Mouse (Mus musculus) spleen, adult 18-20 months (tissue): ENCODE data around the gene Pgk1.
"Not testable (repeated sequence)": the region's sequence is repeated elsewhere in the genome, so short reads cannot be mapped to it uniquely, and the experiment has no call there.

Experiments used
- DNase-seq, 2 experiments: peaks; one replicate each; pipeline ENCODE4 v3.0.0; 2022; ENCODE audit warnings: mixed read lengths in 2 of 2

The Pgk1 gene

DNA sequence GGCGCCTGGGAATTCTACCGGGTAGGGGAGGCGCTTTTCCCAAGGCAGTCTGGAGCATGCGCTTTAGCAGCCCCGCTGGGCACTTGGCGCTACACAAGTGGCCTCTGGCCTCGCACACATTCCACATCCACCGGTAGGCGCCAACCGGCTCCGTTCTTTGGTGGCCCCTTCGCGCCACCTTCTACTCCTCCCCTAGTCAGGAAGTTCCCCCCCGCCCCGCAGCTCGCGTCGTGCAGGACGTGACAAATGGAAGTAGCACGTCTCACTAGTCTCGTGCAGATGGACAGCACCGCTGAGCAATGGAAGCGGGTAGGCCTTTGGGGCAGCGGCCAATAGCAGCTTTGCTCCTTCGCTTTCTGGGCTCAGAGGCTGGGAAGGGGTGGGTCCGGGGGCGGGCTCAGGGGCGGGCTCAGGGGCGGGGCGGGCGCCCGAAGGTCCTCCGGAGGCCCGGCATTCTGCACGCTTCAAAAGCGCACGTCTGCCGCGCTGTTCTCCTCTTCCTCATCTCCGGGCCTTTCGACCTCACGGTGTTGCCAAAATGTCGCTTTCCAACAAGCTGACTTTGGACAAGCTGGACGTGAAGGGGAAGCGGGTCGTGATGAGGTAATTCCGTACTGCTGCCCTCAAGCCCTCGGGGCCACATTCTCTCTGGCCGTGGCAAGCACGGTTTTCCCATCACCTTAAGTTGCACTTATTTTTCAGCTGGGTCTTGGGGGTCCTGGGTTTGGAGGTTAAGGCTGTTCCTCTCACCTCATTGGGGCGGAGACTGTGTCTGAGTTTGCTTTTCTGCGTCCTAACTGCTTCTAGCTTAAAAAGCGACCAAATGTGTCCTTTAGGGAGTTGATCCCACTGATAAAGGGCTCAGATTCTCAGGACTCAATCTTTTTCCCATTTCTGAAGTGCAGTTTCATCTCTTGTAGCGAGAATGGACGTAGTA, at the start of gene Pgk1:
Pgk1 (plus strand) TSS at position 388 of the 937 bp plus-strand sequence.
- peak; percentile 77 to 79 for DNase-seq

GRCm38 (mm10) chrX:106139309-106140070, 47.4 kb upstream of the Pgk1 start:
- no peak for DNase-seq

- no peak for DNase-seq
Measured at GRCm38 (mm10) chrX:106142936-106143335, 44.0 kb upstream of the Pgk1 start, which contains the start of gene Tlr13. TSS of gene Tlr13 (plus strand) at chrX:106143204.

GRCm38 (mm10) chrX:106148185-106148584, 38.7 kb upstream of the Pgk1 start:
- no peak for DNase-seq

DNA sequence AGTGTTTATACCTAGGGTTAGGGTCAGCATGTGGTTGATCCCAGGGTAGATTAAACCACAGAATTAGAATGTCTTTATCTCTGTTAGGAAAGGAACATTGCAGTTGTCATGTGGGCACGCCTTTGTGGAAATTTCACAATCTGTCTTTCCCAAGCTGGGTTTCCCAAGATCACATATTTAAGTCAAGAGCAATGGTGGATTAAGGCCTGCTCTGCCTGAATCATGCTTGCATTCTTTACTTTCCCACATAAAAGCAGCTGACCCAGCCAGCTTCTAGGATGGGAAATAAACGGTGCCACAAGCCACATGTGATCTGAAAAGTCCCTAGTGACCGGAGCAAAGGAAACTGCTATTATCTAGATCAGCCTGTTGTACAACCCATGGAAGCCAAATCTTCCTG, 37.4 kb upstream of the Pgk1 start:
- DNase-seq: no peak

DNA sequence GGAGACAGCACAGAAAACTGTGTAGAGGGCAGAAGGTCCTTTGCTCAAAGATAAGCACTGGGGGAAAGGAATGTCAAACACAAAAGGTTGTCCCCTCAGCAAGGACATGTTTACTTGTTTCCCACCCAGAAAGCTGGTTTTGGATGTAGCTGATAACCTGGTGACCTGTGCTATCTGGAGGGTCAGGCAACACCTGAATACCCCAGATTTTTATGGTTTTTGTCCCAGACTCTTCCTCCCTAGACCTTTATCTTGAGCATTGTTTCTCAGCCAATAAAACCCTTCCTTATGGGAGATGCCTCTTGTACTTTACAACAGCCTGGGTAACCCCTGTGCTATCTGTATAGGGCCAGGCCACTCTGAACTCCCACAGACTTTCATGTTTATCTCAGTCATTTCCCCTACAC, 32.7 kb upstream of the Pgk1 start:
- no peak for DNase-seq

GRCm38 (mm10) chrX:106155892-106156291, 31.0 kb upstream of the Pgk1 start:
- no peak for DNase-seq

GRCm38 (mm10) chrX:106163995-106164394, 22.9 kb upstream of the Pgk1 start:
- DNase-seq: no peak

- DNase-seq: no peak
Measured at GRCm38 (mm10) chrX:106164555-106164954, 22.3 kb upstream of the Pgk1 start.

DNA sequence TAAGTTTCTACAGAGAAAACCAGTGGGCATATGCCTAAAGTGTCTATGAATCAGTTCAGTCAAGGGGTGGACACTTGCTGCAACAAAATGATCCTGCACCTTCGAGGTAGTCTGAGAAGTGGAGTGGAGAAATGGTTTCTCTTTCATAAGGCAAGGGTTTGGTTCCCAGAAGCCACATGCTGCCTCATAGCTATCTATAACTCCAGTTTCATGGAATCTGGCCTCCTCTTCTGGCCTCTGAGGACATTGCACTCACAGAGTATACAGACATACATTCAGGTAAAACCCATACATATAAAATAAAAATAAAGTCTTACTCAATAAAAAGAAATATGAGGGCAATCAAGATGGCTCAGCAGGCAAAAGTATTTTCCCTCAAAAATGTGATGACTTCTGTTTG, 21.8 kb upstream of the Pgk1 start:
- no peak for DNase-seq

- DNase-seq: peak; percentile 40 to 65
Measured at GRCm38 (mm10) chrX:106171106-106171852, 15.6 kb upstream of the Pgk1 start.

- DNase-seq: no peak
Measured at GRCm38 (mm10) chrX:106171853-106172154, 15.1 kb upstream of the Pgk1 start.

GRCm38 (mm10) chrX:106176331-106176730, 10.6 kb upstream of the Pgk1 start:
- no peak for DNase-seq

- DNase-seq: no peak
Measured at GRCm38 (mm10) chrX:106184279-106184678, 2.6 kb upstream of the Pgk1 start.

DNA sequence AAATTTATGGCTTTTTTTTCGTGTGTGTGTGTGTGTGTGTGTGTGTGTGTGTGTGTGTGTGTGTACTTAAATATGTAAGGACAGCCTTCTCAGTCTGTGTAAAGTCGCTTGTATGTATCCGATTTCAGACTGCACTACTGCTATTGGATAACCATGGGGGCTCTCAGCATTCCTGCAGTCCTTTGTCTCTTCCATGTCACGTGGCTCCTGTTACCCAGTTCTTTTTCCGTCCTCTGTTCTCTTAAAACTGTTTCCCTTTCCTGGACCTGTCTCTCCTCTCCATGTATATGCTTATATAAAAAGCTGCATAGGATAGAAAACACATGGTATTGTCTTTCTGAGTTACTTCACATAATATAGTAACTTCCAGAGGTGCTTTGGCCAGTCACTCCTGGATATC, 1.2 kb upstream of the Pgk1 start:
- no peak for DNase-seq

DNA sequence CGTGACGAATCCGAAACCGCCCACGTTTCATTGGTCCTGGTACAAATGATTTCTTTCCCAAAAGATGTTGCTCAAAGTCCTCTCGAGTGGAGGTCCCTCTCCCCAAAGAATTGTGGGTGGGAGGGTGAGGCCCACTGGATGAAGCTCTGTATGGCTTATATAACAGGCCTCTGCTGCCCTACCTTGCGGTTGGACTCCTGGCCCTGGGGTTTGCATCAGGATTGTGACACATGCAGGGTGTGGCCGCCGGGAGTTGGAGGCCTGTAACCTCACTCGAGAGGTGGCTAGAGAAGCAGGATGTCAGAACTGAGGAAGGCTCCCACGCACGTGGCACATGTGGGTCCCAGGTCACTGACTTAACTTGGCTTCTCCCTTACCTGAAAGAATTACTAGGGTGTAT, 837 bp downstream of the Pgk1 start:
- DNase-seq: peak in 1 of 2 experiments; percentile 9

DNA sequence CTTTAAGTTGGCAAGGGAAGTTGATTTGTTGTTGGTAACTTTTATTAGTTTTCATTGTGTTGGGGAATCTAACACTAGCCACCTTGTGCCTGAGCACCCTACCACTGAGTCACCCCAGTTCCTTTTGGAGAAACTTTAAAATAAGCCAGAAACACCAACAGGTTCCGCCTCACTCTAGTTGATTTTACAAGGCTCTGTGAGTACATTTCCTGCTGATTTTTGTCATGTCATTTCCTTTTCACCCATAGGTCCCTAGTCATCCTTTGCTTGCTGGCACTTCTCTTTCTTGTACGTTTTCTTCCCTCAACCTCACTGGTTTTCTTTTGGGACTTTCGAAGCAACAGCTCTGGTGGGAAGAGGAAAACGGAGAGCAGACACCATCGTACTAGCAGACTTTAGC, 2.5 kb downstream of the Pgk1 start:
- no peak for DNase-seq

DNA sequence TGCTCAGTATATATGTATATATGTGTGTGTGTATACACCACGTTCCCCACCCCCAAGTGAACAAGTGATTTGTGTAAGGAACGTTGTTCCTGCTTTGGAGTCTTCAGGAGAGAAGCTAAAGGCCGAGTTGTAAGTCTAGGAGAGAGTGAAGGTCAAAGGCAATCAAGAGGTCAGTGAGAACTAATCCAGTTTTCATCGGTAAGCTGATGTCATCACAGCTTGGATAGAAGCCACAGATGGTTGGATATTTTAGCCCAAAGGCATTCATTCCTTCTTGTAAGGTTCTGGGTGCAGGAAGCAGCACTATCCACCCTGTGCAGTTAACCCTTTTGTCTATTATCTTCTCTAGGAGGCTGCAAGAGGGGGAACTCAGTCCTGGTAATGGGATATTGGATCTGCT, 3.2 kb downstream of the Pgk1 start:
- no peak for DNase-seq

DNA sequence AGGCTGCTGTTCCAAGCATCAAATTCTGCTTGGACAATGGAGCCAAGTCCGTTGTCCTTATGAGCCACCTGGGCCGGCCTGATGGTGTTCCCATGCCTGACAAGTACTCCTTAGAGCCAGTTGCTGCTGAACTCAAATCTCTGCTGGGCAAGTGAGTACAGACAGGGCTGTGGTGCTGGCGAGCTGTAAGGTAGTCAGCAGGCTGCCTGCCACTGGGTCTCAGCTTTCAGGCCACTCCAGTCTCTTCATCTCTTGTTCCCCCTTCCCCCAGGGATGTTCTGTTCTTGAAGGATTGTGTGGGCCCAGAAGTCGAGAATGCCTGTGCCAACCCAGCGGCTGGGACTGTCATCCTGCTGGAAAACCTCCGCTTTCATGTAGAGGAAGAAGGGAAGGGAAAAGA, 7.5 kb downstream of the Pgk1 start:
- DNase-seq: not testable (repeated sequence)

DNA sequence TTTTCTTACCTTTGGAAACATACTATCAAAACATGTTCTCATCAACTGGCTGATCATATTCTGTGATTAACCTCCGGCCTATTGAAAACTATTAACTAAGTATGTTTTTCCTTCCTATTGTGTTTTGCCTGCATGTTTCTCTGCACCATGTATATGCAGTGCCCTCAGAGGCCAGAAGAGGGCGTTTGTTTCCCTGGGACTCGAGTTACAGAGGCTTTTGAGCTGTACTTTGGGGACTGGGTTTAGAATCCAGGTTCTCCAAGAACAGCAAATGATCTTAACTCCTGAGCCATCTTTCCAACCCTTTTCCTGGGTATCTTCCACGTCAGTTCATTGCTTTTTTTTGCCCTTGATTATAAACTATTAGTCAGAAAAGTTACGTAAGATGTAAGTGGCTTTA, 10.4 kb downstream of the Pgk1 start:
- DNase-seq: no peak

GRCm38 (mm10) chrX:106198904-106199303, 12.0 kb downstream of the Pgk1 start:
- no peak for DNase-seq

DNA sequence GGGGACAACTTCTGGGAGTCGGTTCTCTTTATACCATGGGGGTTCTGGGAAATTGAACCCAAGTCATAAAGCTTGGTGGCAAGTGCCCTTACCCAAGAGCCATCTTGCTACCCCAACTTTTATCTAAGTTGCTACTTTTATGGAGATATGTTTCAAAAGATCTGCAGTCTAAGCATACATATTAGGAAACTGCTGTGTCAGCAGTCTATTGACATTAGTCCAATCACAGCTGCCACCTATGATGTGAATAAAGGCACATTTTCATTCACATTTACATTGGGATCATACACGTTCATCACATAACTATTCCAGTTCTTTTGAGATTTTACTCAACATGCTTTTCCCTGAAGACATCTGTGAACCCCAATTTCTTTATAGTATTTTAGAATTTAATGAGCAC, 22.2 kb downstream of the Pgk1 start:
- DNase-seq: no peak
